Mouse (Mus musculus): Measurements from ENCODE around the gene Actg1. TPM values are rescaled to one million over a fixed set of nuclear protein-coding genes. Genes with fewer than 3 reads are reported as not detected.

Actg1 gene
- polyA plus RNA-seq, 1 experiment from 2014 or later, result 2,251 TPM

- Histone ChIP-seq H3K4me2 (ENCODE audit: low read length) (no peak overlapping the region), H3K9ac (ENCODE audit: low read depth, low read length) (no peak overlapping the region), H3K4me3 (replicated peaks; ENCODE audit: low read depth, low read length) (no peak overlapping the region), H3K9me3 (replicated peaks; ENCODE audit: low read length) (no peaks in the 10 kb centered on the region), H3K27ac (peak overlapping the region; percentile 66; the same call in 1 of the 2 replicates), H3K27me3 (ENCODE audit: insufficient read depth, low read length) (no peaks in the 10 kb centered on the region), H3K4me1 (replicated peaks; ENCODE audit: insufficient read depth, low read length) (peaks cover 4% of the 10 kb centered on the region; the same call in 1 of the 2 replicates), H3K36me3 (ENCODE audit: insufficient read depth, low read length) (peaks cover 10% of the 10 kb centered on the region)
- TF ChIP-seq CTCF (IDR thresholded peaks at IDR 0.05; ENCODE audit: low read depth), result no peak
- no peak for ATAC-seq (replicated peaks; ENCODE audit: low FRiP score, low read depth)
- 70% methylated on average over 5 of the region's 5 CpGs for WGBS
- no peak for DNase-seq (ENCODE audit: low spot score)
These were observed 4.6 kb downstream of the Actg1 start for GRCm38 (mm10) chr11:120343519-120344309.

- no peak overlapping the region for H3K27ac ChIP-seq
- H3K4me3 ChIP-seq (replicated peaks; ENCODE audit: low read depth, low read length), result no peak overlapping the region
- WGBS, result 92% methylated on average over 5 of the region's 5 CpGs
- TF ChIP-seq CTCF (IDR thresholded peaks at IDR 0.05; ENCODE audit: low read depth), result no peak
- peaks cover 10% of the 10 kb centered on the region for H3K36me3 ChIP-seq (ENCODE audit: insufficient read depth, low read length)
- no peaks in the 10 kb centered on the region for H3K27me3 ChIP-seq (ENCODE audit: insufficient read depth, low read length)
- no peak overlapping the region for H3K9ac ChIP-seq (ENCODE audit: low read depth, low read length)
- H3K9me3 ChIP-seq (replicated peaks; ENCODE audit: low read length), result no peaks in the 10 kb centered on the region
- peaks cover 4% of the 10 kb centered on the region; the same call in 1 of the 2 replicates for H3K4me1 ChIP-seq (replicated peaks; ENCODE audit: insufficient read depth, low read length)
- DNase-seq (ENCODE audit: low spot score) (no peak), ATAC-seq (replicated peaks; ENCODE audit: low FRiP score, low read depth) (no peak)
- no peak overlapping the region for H3K4me2 ChIP-seq (ENCODE audit: low read length)
These were observed 5.6 kb downstream of the Actg1 start for GRCm38 (mm10) chr11:120342656-120343160.

GRCm38 (mm10) chr11:120341661-120342060 lies 6.7 kb downstream of the Actg1 start:
- no peak overlapping the region for H3K4me2 ChIP-seq (ENCODE audit: low read length)
- no peaks in the 10 kb centered on the region for H3K9me3 ChIP-seq (replicated peaks; ENCODE audit: low read length)
- H3K36me3 ChIP-seq (ENCODE audit: insufficient read depth, low read length), result peaks cover 7% of the 10 kb centered on the region
- no peak for TF ChIP-seq CTCF (IDR thresholded peaks at IDR 0.05; ENCODE audit: low read depth)
- no peaks in the 10 kb centered on the region for H3K27me3 ChIP-seq (ENCODE audit: insufficient read depth, low read length)
- H3K4me1 ChIP-seq (replicated peaks; ENCODE audit: insufficient read depth, low read length), result peaks cover 4% of the 10 kb centered on the region; the same call in 1 of the 2 replicates
- ATAC-seq (replicated peaks; ENCODE audit: low FRiP score, low read depth) (no peak), DNase-seq (ENCODE audit: low spot score) (no peak)
- 96% methylated on average over 4 of the region's 4 CpGs for WGBS
- H3K27ac ChIP-seq, result no peak overlapping the region
- no peak overlapping the region for H3K9ac ChIP-seq (ENCODE audit: low read depth, low read length)
- H3K4me3 ChIP-seq (replicated peaks; ENCODE audit: low read depth, low read length), result no peak overlapping the region

GRCm38 (mm10) chr11:120339978-120340513 lies 8.3 kb downstream of the Actg1 start:
- no peaks in the 10 kb centered on the region for H3K4me1 ChIP-seq (replicated peaks; ENCODE audit: insufficient read depth, low read length)
- H3K36me3 ChIP-seq (ENCODE audit: insufficient read depth, low read length), result peaks cover 2% of the 10 kb centered on the region
- H3K27me3 ChIP-seq (ENCODE audit: insufficient read depth, low read length), result no peaks in the 10 kb centered on the region
- DNase-seq (ENCODE audit: low spot score) (peak; percentile 66), ATAC-seq (replicated peaks; ENCODE audit: low FRiP score, low read depth) (peak; percentile 74)
- no peak overlapping the region for H3K4me3 ChIP-seq (replicated peaks; ENCODE audit: low read depth, low read length)
- H3K27ac ChIP-seq, result peak overlapping the region; percentile 70
- TF ChIP-seq CTCF (IDR thresholded peaks at IDR 0.05; ENCODE audit: low read depth), result no peak
- H3K4me2 ChIP-seq (ENCODE audit: low read length), result no peak overlapping the region
- H3K9ac ChIP-seq (ENCODE audit: low read depth, low read length), result no peak overlapping the region
- H3K9me3 ChIP-seq (replicated peaks; ENCODE audit: low read length), result no peaks in the 10 kb centered on the region
- WGBS, result 67% methylated on average over 10 of the region's 10 CpGs

- Histone ChIP-seq H3K4me2 (ENCODE audit: low read length) (no peak overlapping the region), H3K4me3 (replicated peaks; ENCODE audit: low read depth, low read length) (no peak overlapping the region), H3K4me1 (replicated peaks; ENCODE audit: insufficient read depth, low read length) (no peaks in the 10 kb centered on the region), H3K9me3 (replicated peaks; ENCODE audit: low read length) (no peaks in the 10 kb centered on the region), H3K36me3 (ENCODE audit: insufficient read depth, low read length) (no peaks in the 10 kb centered on the region), H3K27ac (no peak overlapping the region), H3K9ac (ENCODE audit: low read depth, low read length) (no peak overlapping the region), H3K27me3 (ENCODE audit: insufficient read depth, low read length) (no peaks in the 10 kb centered on the region)
- TF ChIP-seq CTCF (IDR thresholded peaks at IDR 0.05; ENCODE audit: low read depth), result 0 out of 2 replicates have a peak, but pooled peaks have one; percentile 10
- DNase-seq (ENCODE audit: low spot score) (no peak), ATAC-seq (replicated peaks; ENCODE audit: low FRiP score, low read depth) (no peak)
- 76% methylated on average over 3 of the region's 3 CpGs for WGBS
These were observed 9.6 kb downstream of the Actg1 start for GRCm38 (mm10) chr11:120338786-120339185.

- Histone ChIP-seq H3K9me3 (replicated peaks; ENCODE audit: low read length) (no peaks in the 10 kb centered on the region), H3K4me1 (replicated peaks; ENCODE audit: insufficient read depth, low read length) (no peaks in the 10 kb centered on the region), H3K27me3 (ENCODE audit: insufficient read depth, low read length) (no peaks in the 10 kb centered on the region), H3K36me3 (ENCODE audit: insufficient read depth, low read length) (no peaks in the 10 kb centered on the region), H3K27ac (no peak overlapping the region), H3K4me3 (replicated peaks; ENCODE audit: low read depth, low read length) (no peak overlapping the region), H3K9ac (ENCODE audit: low read depth, low read length) (no peak overlapping the region), H3K4me2 (ENCODE audit: low read length) (no peak overlapping the region)
- 44% methylated on average over 2 of the region's 2 CpGs for WGBS
- no peak for ATAC-seq (replicated peaks; ENCODE audit: low FRiP score, low read depth)
- TF ChIP-seq CTCF (IDR thresholded peaks at IDR 0.05; ENCODE audit: low read depth), result no peak
- DNase-seq (ENCODE audit: low spot score), result no peak
These were observed 10.9 kb downstream of the Actg1 start for GRCm38 (mm10) chr11:120337447-120337846.
